Mouse (Mus musculus): ENCODE measurements around the gene Nr5a1.

Nr5a1 gene

GRCm38 (mm10) chr2:38714324-38714723, at the start of gene Nr5a1:
Gene Nr5a1 (minus strand): TSS chr2:38714542.
- no peak for DNase-seq (ENCODE audit: low read depth in 1 of 2, low spot score in 2 of 2)

- DNase-seq (ENCODE audit: low read depth in 1 of 2, low spot score in 2 of 2): no peak
These were observed 25.5 kb upstream of the Nr5a1 start for GRCm38 (mm10) chr2:38739847-38740246.

GRCm38 (mm10) chr2:38739410-38739809, 25.1 kb upstream of the Nr5a1 start:
- DNase-seq (ENCODE audit: low read depth in 1 of 2, low spot score in 2 of 2): no peak

GRCm38 (mm10) chr2:38738601-38739301, 24.4 kb upstream of the Nr5a1 start:
- DNase-seq (ENCODE audit: low read depth in 1 of 2, low spot score in 2 of 2): no peak

- no peak for DNase-seq (ENCODE audit: low read depth in 1 of 2, low spot score in 2 of 2)
These were observed 21.4 kb upstream of the Nr5a1 start for GRCm38 (mm10) chr2:38735740-38736139.

- no peak for DNase-seq (ENCODE audit: low read depth in 1 of 2, low spot score in 2 of 2)
These were observed 20.4 kb upstream of the Nr5a1 start for GRCm38 (mm10) chr2:38734721-38735120.

- no peak for DNase-seq (ENCODE audit: low read depth in 1 of 2, low spot score in 2 of 2)
These were observed 16.0 kb upstream of the Nr5a1 start for GRCm38 (mm10) chr2:38730331-38730827.

- no peak for DNase-seq (ENCODE audit: low read depth in 1 of 2, low spot score in 2 of 2)
These were observed 11.1 kb upstream of the Nr5a1 start for GRCm38 (mm10) chr2:38725427-38725826.

GRCm38 (mm10) chr2:38723378-38723777, 9.0 kb upstream of the Nr5a1 start:
- DNase-seq (ENCODE audit: low read depth in 1 of 2, low spot score in 2 of 2): no peak

GRCm38 (mm10) chr2:38722076-38722475, 7.7 kb upstream of the Nr5a1 start:
- no peak for DNase-seq (ENCODE audit: low read depth in 1 of 2, low spot score in 2 of 2)

GRCm38 (mm10) chr2:38720661-38721060, 6.3 kb upstream of the Nr5a1 start:
- no peak for DNase-seq (ENCODE audit: low read depth in 1 of 2, low spot score in 2 of 2)

- no peak for DNase-seq (ENCODE audit: low read depth in 1 of 2, low spot score in 2 of 2)
These were observed 5.0 kb upstream of the Nr5a1 start for GRCm38 (mm10) chr2:38719354-38719753.

GRCm38 (mm10) chr2:38718676-38719075, 4.3 kb upstream of the Nr5a1 start:
- DNase-seq (ENCODE audit: low read depth in 1 of 2, low spot score in 2 of 2): no peak

- DNase-seq (ENCODE audit: low read depth in 1 of 2, low spot score in 2 of 2): no peak
These were observed 3.1 kb upstream of the Nr5a1 start for GRCm38 (mm10) chr2:38717436-38717835.

- no peak for DNase-seq (ENCODE audit: low read depth in 1 of 2, low spot score in 2 of 2)
These were observed 746 bp downstream of the Nr5a1 start for GRCm38 (mm10) chr2:38713596-38713995.

- no peak for DNase-seq (ENCODE audit: low read depth in 1 of 2, low spot score in 2 of 2)
These were observed 1.6 kb downstream of the Nr5a1 start for GRCm38 (mm10) chr2:38712769-38713125.

GRCm38 (mm10) chr2:38712076-38712768, 2.1 kb downstream of the Nr5a1 start:
- DNase-seq (ENCODE audit: low read depth in 1 of 2, low spot score in 2 of 2): no peak

- no peak for DNase-seq (ENCODE audit: low read depth in 1 of 2, low spot score in 2 of 2)
These were observed 2.9 kb downstream of the Nr5a1 start for GRCm38 (mm10) chr2:38711421-38711861.

GRCm38 (mm10) chr2:38710304-38711241, 3.8 kb downstream of the Nr5a1 start:
- DNase-seq (ENCODE audit: low read depth in 1 of 2, low spot score in 2 of 2): no peak

- no peak for DNase-seq (ENCODE audit: low read depth in 1 of 2, low spot score in 2 of 2)
These were observed 5.2 kb downstream of the Nr5a1 start for GRCm38 (mm10) chr2:38708907-38709688.

GRCm38 (mm10) chr2:38706661-38707060, 7.7 kb downstream of the Nr5a1 start:
- no peak for DNase-seq (ENCODE audit: low read depth in 1 of 2, low spot score in 2 of 2)

All from monocyte, adult 2 months (primary cell).